7 mouse cellular contexts compared by ENCODE assay signal in the genomic region with DNA sequence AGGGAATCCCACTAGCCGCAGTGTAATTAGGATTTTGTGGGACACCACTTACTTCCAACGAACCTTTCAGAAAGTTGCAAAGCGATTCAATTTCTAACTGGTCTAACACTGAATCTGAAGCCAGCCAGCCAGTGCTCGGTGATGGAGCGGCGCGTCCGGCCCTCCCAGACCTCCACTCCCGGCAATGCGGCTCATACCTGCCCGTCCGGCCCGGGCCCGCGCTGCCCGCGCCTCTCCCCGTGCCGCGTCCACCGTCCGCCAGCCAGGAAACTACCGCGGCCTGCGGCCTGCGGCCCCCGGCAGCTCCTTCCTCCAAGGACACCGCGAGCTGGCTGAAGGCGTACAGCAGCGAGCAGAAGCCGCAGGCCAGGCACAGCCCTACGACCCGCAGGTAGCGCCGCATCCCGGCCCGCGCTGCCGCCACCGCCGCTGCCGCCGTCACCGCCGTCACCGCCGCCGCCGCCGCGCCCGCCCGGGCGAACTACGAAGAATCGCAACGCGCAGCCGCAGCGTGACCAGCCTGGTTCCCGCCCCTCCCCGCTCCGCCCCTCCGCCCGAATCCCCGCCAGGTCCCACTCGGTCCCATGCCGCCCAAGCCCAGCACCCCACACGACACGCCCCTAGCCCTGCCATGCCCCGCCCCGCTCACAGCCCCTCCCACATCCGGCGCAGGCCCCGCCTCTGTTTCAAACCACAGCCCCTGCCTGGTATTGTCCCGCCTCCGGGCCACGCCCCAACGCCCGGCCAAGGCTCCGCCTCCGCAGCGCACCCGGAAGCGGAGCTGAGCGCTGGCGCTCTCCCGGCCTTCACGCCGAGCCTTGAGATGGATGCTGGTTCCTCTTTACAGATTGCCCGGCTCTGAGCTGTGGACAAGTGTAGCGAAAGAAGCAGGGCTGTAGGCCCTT. TPM values are rescaled to one million over a fixed set of nuclear protein-coding genes. Genes with fewer than 3 reads are reported as not detected.
DNase-seq lines count a peak whose midpoint lies in the region; ATAC-seq lines count a peak whose summit lies in the region.

A gene (minus strand): TSS at position 501 of the 905 bp plus-strand sequence.

- peak within 1 kb of the TSS; percentile 72 for H3K27ac ChIP-seq in embryonic facial prominence, embryonic 11.5 days (replicated peaks; ENCODE audit: low read depth, low read length)
- H3K27ac ChIP-seq in limb, embryonic 10.5 days, result peak within 1 kb of the TSS; percentile 94
- peak within 1 kb of the TSS; percentile 90 for H3K27ac ChIP-seq in midbrain, embryonic 13.5 days

- peak; percentile 98 for ATAC-seq in embryonic facial prominence, embryonic 11.5 days (replicated peaks; ENCODE audit: insufficient number of reproducible peaks, low FRiP score, low TSS enrichment, low read depth)
- ATAC-seq in granulocyte monocyte progenitor cell, adult 5-6 weeks (replicated peaks; ENCODE audit: poor library complexity, severe bottlenecking), result peak; percentile 78
- peak; percentile 97 for ATAC-seq in midbrain, embryonic 13.5 days

- no peaks in the 10 kb centered on the region for H3K4me1 ChIP-seq in embryonic facial prominence, embryonic 11.5 days (ENCODE audit: control insufficient read depth, insufficient read depth, low read length)
- H3K4me1 ChIP-seq in limb, embryonic 10.5 days, result peaks cover 28% of the 10 kb centered on the region
- peaks cover 37% of the 10 kb centered on the region for H3K4me1 ChIP-seq in midbrain, embryonic 13.5 days (replicated peaks)

- no peaks in the 10 kb centered on the region for H3K27me3 ChIP-seq in embryonic facial prominence, embryonic 11.5 days (ENCODE audit: control insufficient read depth, insufficient read depth, low read length)
- no peaks in the 10 kb centered on the region for H3K27me3 ChIP-seq in limb, embryonic 10.5 days (ENCODE audit: low read depth, poor library complexity, severe bottlenecking)
- H3K27me3 ChIP-seq in midbrain, embryonic 13.5 days, result no peaks in the 10 kb centered on the region

- peak within 1 kb of the TSS; percentile 78 for H3K9ac ChIP-seq in embryonic facial prominence, embryonic 11.5 days (replicated peaks; ENCODE audit: low read length)
- peak within 1 kb of the TSS; percentile 82 for H3K9ac ChIP-seq in midbrain, embryonic 13.5 days (replicated peaks)

- peak within 1 kb of the TSS; percentile 75 for H3K4me3 ChIP-seq in embryonic facial prominence, embryonic 11.5 days (ENCODE audit: low read depth, low read length)
- peak within 1 kb of the TSS; percentile 85 for H3K4me3 ChIP-seq in limb, embryonic 10.5 days
- peak within 1 kb of the TSS; percentile 78 for H3K4me3 ChIP-seq in midbrain, embryonic 13.5 days (replicated peaks)

- H3K9me3 ChIP-seq in embryonic facial prominence, embryonic 11.5 days (replicated peaks; ENCODE audit: control insufficient read depth, low read length), result no peaks in the 10 kb centered on the region
- no peaks in the 10 kb centered on the region for H3K9me3 ChIP-seq in limb, embryonic 10.5 days (replicated peaks)
- no peaks in the 10 kb centered on the region for H3K9me3 ChIP-seq in midbrain, embryonic 13.5 days

- H3K4me2 ChIP-seq in embryonic facial prominence, embryonic 11.5 days (ENCODE audit: low read depth, low read length), result peak within 1 kb of the TSS; percentile 92
- H3K4me2 ChIP-seq in midbrain, embryonic 13.5 days (replicated peaks), result peak within 1 kb of the TSS; percentile 90

- peak; percentile 100 for DNase-seq in adrenal gland, postnatal 14 days
- DNase-seq in embryonic facial prominence, embryonic 11.5 days (ENCODE audit: low spot score), result peak; percentile 96
- DNase-seq in kidney, adult 11 months, result peak; percentile 99
- peak; percentile 100 for DNase-seq in limb, embryonic 10.5 days (ENCODE audit: low spot score)
- DNase-seq in spleen, adult 12 weeks (ENCODE audit: low spot score), result peak; percentile 100

- under 1% methylated on average over 74 of the region's 93 CpGs for WGBS in embryonic facial prominence, embryonic 11.5 days
- under 1% methylated on average over 74 of the region's 93 CpGs for WGBS in limb, embryonic 10.5 days
- WGBS in midbrain, embryonic 13.5 days, result under 1% methylated on average over 90 of the region's 93 CpGs

- H3K36me3 ChIP-seq in embryonic facial prominence, embryonic 11.5 days (replicated peaks; ENCODE audit: control insufficient read depth, insufficient read depth, low read depth, low read length), result no peaks in the 10 kb centered on the region
- peaks cover 13% of the 10 kb centered on the region for H3K36me3 ChIP-seq in limb, embryonic 10.5 days
- peaks cover 4% of the 10 kb centered on the region; the same call in 1 of the 2 replicates for H3K36me3 ChIP-seq in midbrain, embryonic 13.5 days

RNA-seq across cellular contexts. Expression of the gene that starts here (rescaled TPM):
- total RNA-seq in adrenal gland, postnatal 14 days (2021), result 33.7 and 36.4 TPM in 2 replicates
- polyA plus RNA-seq in embryonic facial prominence, embryonic 11.5 days (2014; fragmentation: Nextera tagmentation; extraction: Ambion mirVana), result 21.1 and 22.3 TPM in 2 replicates
- 19.9 and 23.6 TPM in 2 replicates for total RNA-seq in granulocyte monocyte progenitor cell, adult 5-6 weeks (2014; fragmentation: Nextera tagmentation)
- 33.4 and 33.6 TPM in 2 replicates for total RNA-seq in granulocyte monocyte progenitor cell, adult 5-6 weeks (2017)
- polyA plus RNA-seq in limb, embryonic 10.5 days (2016; fragmentation: Nextera tagmentation; extraction: Ambion mirVana), result 15.6 and 21.7 TPM in 2 replicates
- 8.7 and 9.3 TPM in 2 replicates for polyA plus RNA-seq in midbrain, embryonic 13.5 days (2015; fragmentation: Nextera tagmentation; extraction: Ambion mirVana)

Comparison
In these comparisons a context has a peak if more than half of its experiments do, and no peak if none do; other contexts are left out.
1. Peak in every context shown above with its lines: DNase-seq, ATAC-seq, H3K4me3 ChIP-seq and H3K27ac ChIP-seq.